Mouse (Mus musculus) G1E (cell line): ENCODE measurements around the gene Car1.
"Not testable (repeated sequence)": the region's sequence is repeated elsewhere in the genome, so short reads cannot be mapped to it uniquely, and the experiment has no call there.

Experiments
- CTCF ChIP-seq: IDR thresholded peaks from 2 replicates; pipeline ENCODE4 v1.5.1; 2012; ENCODE audit warnings: low read depth, low read length, inconsistent platforms, mixed read lengths
- GATA1 ChIP-seq: IDR thresholded peaks from 2 replicates; pipeline ENCODE4 v1.6.1; 2012; ENCODE audit warnings: borderline replicate concordance, low read length, inconsistent platforms, mixed read lengths
- GATA2 ChIP-seq: IDR thresholded peaks from 2 replicates; pipeline ENCODE4 v1.6.1; 2012; ENCODE audit warnings: low read depth, low read length, inconsistent platforms, borderline replicate concordance
- POLR2AphosphoS5 ChIP-seq: IDR thresholded peaks from 2 replicates; pipeline ENCODE4 v1.6.1; 2012; ENCODE audit warnings: low read depth, low read length, inconsistent platforms; ENCODE audit not compliant: insufficient replicate concordance
- TAL1 ChIP-seq: conservative IDR thresholded peaks from 2 replicates; pipeline ENCODE4 v1.6.1; 2012; ENCODE audit warnings: low read depth, low read length, inconsistent platforms, mixed read lengths

GRCm38 (mm10) chr3:14774539-14774938 is 33.6 kb downstream of the Car1 start:
- not testable (repeated sequence) for TF ChIP-seq CTCF, GATA1, POLR2AphosphoS5, TAL1, GATA2
